Mouse (Mus musculus): ENCODE results near the gene Sympk.
A peak's percentile ranks its signal among the peaks of the same experiment; 100 is the strongest.

The Sympk gene

GRCm38 (mm10) chr7:19007026-19007977, 16.9 kb upstream of the Sympk start:
- DNase-seq (ENCODE audit: low read depth, low spot score): no peak

GRCm38 (mm10) chr7:19010581-19010980, 13.6 kb upstream of the Sympk start:
- no peak for DNase-seq (ENCODE audit: low read depth, low spot score)

- no peak for DNase-seq (ENCODE audit: low read depth, low spot score)
Measured at GRCm38 (mm10) chr7:19012025-19012621, 12.1 kb upstream of the Sympk start.

GRCm38 (mm10) chr7:19012882-19013281, 11.3 kb upstream of the Sympk start:
- no peak for DNase-seq (ENCODE audit: low read depth, low spot score)

GRCm38 (mm10) chr7:19014452-19014851, 9.7 kb upstream of the Sympk start:
- DNase-seq (ENCODE audit: low read depth, low spot score): no peak

- no peak for DNase-seq (ENCODE audit: low read depth, low spot score)
Measured at GRCm38 (mm10) chr7:19016042-19016441, 8.1 kb upstream of the Sympk start.

- DNase-seq (ENCODE audit: low read depth, low spot score): no peak
Measured at GRCm38 (mm10) chr7:19017909-19018308, 6.3 kb upstream of the Sympk start.

GRCm38 (mm10) chr7:19021048-19021447, 3.1 kb upstream of the Sympk start:
- DNase-seq (ENCODE audit: low read depth, low spot score): no peak

- no peak for DNase-seq (ENCODE audit: low read depth, low spot score)
Measured at GRCm38 (mm10) chr7:19022189-19022958, 1.8 kb upstream of the Sympk start.

- DNase-seq (ENCODE audit: low read depth, low spot score): no peak
Measured at GRCm38 (mm10) chr7:19023357-19023814, 791 bp upstream of the Sympk start, which contains the start of gene Foxa3. Gene Foxa3, minus strand, starts transcription at chr7:19023538.

- peak; percentile 29 for DNase-seq (ENCODE audit: low read depth, low spot score)
Measured at GRCm38 (mm10) chr7:19024581-19025255, 541 bp downstream of the Sympk start.

- DNase-seq (ENCODE audit: low read depth, low spot score): no peak
Measured at GRCm38 (mm10) chr7:19028067-19028466, 3.9 kb downstream of the Sympk start.

- peak; percentile 71 for DNase-seq (ENCODE audit: low read depth, low spot score)
Measured at GRCm38 (mm10) chr7:19029084-19029653, 5.0 kb downstream of the Sympk start.

GRCm38 (mm10) chr7:19031641-19032040, 7.5 kb downstream of the Sympk start:
- DNase-seq (ENCODE audit: low read depth, low spot score): no peak

GRCm38 (mm10) chr7:19044616-19045015, 20.4 kb downstream of the Sympk start:
- DNase-seq (ENCODE audit: low read depth, low spot score): no peak

- no peak for DNase-seq (ENCODE audit: low read depth, low spot score)
Measured at GRCm38 (mm10) chr7:19046286-19047069, 22.3 kb downstream of the Sympk start.

GRCm38 (mm10) chr7:19048006-19048527, 23.9 kb downstream of the Sympk start:
- DNase-seq (ENCODE audit: low read depth, low spot score): no peak

- no peak for DNase-seq (ENCODE audit: low read depth, low spot score)
Measured at GRCm38 (mm10) chr7:19049252-19049651, 25.1 kb downstream of the Sympk start.

GRCm38 (mm10) chr7:19050172-19050571, 26.0 kb downstream of the Sympk start:
- no peak for DNase-seq (ENCODE audit: low read depth, low spot score)

- no peak for DNase-seq (ENCODE audit: low read depth, low spot score)
Measured at GRCm38 (mm10) chr7:19051161-19051560, 27.0 kb downstream of the Sympk start.
